Mouse (Mus musculus) telencephalon, adult 2 months (tissue): ENCODE results near the gene Stard5.

Source experiments
- DNase-seq: peaks from one replicate; pipeline ENCODE4 v3.0.0-alpha.2; 2011; ENCODE audit warnings: low read depth, low spot score

Stard5 gene

DNA sequence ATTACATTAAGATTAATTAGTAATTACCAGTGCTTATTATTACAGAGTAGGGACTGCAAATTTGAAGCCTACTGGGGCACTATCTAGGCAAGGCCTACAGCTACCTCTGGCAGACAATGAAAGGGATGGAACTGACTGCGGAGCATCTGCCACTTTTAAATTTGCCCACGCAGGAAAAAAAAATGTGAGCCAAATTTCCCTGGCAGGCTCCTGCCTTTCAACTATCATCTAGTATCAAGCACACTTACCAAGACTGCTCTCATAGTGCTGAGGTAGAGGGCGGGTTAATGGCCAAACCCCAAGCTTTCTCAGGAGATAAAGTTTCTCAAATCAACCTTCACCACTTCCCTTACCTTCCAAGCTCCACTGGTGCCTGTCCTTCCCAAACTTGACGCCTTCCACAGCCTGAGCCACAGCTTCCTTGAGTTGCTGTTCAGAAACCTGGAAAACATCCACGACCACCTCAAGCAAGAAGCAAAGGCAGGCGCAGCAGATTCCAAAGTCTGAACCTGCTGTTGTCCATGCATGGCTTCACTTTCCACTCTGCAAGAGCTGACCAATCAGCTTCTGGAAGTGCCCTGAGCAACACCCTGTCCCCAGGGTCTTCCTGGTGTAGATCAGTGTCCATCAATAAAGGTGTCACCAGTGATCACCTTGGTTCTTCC, 31.1 kb downstream of the Stard5 start:
- DNase-seq, result peak; percentile 64

DNA sequence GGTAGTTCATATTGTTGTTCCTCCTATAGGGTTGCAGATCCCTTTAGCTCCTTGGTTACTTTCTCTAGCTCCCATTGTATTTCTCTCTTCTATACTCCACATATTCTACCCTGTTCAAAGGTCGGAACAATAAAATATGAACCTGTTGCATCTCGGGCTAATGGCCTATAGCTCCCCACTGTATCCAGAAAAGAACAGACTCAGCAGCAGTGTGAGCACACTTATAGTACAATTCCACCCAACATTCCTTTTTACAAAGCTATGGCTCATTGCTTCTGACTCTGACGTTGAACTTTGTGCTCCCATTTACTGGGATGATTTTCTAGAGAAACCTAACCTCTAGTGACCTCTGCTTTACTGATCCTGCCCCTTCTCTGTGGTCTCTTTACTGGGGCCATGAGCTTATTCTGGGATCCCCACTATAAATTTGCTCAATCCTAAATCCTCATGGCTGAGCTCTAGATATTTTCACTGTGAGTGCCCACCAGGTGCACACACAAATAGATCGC, 34.4 kb downstream of the Stard5 start:
- DNase-seq, result no peak

DNA sequence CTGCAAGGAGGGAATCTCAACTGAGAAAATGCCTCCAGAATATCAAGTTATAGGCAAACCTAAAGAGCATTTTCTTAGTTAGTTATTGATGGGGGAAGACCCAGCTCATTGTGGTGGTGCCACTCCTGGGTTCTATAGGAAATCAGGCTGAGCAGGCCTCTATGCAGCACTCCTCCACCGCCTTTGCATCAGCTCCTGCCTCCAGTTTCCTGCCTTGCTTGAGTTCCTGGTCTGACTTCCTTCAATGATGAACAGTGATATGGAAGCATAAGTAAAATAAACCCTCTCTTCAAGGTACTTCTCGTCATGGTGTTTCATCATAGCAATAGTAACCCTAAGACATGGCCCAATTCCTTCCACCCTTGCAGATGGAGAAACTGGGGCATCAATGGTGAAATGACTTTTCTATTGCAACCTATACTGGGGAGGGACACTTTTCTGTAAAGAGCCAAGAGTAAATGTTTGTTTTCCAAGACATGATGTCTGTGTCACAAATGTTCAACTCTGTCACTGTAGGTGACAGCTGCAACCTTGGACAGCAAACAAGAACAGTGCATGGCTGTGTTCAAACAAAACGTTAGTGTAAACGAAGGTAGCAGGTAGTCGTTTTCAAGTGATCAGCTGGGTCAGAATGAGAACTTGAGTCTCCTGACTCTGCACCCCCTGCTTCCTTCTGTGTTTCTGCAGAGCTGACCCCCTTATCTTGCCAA, 36.3 kb downstream of the Stard5 start:
- no peak for DNase-seq

DNA sequence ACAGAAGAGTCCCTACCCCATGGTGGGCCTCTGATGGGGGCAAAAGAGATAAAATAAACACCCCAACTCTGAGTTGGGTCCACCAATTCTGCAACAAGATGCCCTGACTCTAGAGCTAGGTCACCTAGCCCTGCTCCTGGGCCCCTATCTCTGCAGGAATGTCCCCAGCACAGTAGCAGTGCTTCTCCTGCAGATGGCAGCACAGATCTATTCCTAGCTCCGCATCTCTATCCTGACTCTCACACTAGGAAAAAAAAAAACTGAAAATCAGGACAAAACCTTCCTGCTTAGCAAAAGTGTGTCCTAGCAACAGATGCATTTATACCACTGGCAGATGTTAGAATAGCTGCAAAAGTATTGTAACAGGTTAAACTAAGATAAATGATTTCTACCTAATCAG, 37.0 kb downstream of the Stard5 start:
- no peak for DNase-seq

DNA sequence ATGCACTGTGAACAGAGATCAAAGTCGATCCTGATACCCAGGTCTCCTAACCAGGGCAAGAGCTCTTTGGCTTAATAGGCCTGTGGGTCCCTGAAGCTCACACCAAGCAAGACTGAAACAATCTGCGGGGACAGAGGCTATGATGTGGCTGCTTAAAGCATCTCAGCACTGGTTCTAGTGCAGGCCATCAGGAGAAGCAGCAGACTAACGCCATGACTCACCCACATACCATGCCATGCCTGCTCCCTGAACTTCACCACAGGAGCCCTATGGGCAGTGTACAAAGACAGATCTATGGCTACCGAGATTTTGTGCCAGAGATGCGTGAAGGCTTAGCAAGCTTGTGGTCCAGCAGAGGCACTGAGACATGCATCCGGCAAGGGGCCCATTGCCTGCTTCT, 39.8 kb downstream of the Stard5 start:
- DNase-seq, result no peak

DNA sequence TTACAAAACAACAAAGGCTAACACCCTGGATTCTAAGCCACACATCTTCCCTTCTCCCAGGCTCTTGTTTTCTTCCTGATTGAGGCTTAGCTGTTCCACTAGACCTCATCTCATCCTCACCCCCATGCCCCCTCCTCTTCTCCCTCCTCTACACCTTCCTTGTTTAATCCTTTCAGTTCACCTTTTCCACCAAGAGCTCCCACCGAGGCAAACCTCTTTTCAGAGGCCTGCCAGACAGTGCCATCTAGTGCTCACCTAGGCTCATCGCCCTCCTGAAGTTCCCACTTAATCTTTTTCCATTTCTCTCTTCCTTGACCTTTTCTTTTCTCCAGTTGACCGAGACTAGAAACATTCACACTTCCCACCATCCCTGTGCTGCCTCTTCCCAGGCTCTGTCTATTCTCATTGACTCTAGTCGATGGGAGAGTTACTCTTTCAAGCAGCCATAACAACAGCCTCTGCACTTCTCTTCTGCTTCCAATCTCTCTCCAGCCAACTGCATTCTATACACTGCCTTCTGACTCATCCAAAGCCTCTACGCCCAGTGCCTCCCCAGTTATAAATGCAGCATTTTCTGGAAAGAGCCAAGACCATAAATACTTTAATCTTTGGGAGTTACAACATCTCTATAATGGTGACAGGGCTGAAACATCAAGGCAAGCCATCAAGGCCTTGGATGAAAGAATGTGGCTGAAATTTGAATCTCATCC, 43.9 kb downstream of the Stard5 start:
- DNase-seq, result no peak

DNA sequence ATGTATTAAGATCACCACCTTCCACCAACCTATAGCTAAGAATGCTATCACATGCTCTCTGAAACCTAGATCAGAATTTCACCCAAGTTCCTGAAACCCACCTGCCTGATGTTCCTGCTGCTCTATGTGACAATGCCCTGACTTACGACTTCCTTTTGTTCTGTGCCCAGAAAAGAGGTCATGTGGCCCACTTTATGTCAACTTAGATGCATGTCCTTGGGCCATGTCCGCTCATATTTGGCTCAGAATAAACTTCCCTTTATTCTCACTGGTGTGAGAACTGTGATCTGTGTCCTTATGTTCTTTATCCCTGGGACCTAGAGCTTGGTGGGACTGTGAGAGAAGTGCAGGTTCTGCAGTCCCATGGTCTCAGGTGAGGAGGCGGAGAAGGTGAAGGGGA, 45.5 kb downstream of the Stard5 start:
- no peak for DNase-seq

DNA sequence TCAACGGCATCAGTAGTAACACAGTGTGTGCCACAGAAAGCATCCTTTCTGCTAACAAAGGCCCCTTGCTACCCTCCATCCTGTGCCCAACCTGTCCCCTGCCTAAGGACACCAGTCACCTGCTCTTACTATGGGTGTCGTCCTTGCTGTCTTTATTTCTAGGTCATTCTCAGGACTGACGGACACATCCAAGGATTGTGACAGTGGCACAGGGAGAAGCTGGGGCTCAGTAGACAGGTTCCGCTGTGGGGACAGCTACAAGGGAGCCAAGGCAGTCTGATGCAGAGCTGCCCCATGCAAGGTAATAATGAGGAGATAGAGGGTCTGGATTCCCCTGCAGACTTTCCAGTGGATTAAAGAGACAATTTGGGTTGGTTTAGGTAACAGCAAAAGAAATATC, 46.7 kb downstream of the Stard5 start:
- no peak for DNase-seq

DNA sequence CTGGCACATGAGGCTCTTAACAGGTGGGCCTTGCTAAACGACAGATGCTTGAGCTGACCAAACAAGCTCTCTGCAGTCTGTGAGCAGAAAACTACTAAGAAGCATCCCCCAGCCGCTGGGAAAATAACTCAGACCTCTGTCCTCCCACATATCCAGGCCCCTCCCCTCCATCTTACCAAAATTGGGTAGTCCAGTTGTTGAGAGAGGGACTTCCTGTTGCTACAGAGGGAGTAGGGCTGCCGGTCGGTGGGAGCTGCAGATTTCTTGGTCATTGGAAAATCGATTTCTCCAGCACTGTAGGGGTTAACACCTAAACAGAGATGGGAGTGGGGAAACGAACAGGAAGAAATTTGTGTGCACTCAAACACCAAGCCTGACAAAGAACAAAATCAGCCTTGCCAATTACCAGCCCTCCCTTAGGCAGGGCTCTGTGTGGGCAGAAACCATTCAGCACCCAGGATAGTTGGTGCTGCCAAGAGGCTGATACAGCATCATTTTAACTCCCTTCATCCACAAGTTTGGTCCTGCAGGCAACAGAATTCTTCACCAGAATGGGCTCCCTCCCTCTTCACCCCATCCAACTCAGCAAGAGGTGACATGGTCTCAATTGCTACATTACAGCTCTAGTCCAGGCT, 51.0 kb downstream of the Stard5 start:
- DNase-seq, result no peak

DNA sequence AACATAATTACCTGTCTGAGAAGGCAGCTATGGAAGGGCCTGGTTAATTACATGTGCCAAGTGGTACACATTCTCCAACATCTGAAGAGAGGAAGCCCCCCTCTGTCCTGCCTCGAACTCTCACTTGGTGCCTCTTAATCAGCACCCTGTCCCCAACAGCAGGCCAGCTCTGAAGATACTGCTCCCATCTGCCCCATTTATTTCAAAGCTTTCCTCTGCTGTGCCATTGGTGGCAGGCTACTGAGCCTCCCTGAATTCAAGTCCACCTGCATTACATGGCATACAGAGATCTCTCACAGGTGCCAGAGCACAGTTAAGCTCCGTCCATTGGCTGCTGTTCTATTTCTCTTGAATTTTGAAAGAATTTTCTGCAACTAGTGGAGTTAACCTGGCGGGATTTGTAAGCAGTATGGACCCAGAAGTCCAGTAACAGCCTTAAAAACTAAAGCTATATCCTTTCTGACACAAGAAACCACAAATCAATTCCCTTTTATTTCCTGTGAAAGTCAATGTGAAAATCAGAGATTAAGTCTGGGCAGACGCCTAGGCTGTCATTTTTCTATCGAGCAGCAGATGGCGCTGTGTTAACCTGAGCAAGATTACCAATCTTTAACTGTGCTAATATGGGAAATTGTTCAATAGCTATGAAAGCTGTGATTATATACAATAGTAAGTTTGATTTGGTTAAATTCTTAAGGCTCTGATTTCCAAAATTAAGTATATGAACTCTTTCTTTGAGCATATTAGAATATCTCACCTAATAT, 63.9 kb downstream of the Stard5 start:
- DNase-seq, result no peak

DNA sequence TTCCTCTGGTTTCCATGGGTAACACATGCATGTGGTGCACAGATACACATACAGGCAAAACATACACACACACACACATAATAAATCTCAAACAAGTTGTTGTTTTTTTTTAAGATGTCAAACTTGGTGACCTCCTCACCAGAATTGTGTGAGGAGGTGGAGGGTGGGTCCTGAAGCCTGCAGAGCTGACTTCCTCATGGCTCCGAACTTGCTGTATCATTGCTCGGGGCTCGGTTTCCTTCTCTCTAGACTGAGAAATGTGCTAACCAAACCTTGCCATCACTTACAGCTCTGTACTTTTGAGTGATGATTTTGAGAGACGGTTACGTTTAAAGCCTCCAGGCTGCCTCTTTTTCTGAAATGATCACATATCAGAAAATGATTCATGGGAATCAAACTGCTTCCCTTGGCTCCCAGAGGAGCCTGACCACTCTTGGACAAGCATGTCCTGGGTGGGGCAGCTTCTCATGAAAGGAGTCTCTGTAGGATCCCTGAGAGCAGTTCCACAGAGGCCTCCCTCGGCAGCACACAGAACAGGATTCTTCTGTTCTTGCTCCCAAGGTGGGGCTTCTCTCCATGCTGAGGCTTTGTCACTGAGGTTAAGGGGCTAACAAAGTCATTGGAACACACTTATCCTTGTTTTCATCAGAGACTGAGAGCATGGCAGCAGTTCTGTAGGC, 67.4 kb downstream of the Stard5 start:
- DNase-seq, result no peak
